Mouse (Mus musculus): ENCODE measurements at regions not wholly inside any gene's neighbourhood (a gene's known extent, or its start where the extent isn't known, plus 50 kb on each side); places are given as distances from the start of the nearest gene placed in this dataset.
A peak's percentile ranks its signal among the peaks of the same experiment; 100 is the strongest.
"Not testable (repeated sequence)": the region's sequence is repeated elsewhere in the genome, so short reads cannot be mapped to it uniquely, and the experiment has no call there.

DNA sequence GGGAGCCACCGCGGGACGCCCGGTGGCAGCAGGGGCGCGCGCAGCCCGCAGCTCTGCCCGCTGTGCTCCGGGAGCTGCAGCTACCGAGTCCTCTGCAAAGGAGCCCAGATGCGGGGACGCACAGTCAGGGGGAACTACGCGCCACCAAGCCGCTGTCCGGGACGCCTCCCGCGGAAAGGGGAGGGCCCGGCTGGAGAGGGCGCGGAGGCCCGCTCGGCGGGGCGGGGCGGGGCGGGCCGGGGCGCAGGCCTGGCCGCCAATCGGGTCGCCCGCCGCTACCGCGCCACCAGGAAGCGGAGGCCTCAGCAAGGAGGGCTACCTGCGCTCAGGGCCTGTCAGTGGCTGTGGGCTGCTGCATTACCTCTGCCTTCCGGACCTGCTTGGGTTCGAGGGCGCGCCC lies 128.1 kb downstream of the 9030624G23Rik start:
- not testable (repeated sequence) for H3K9ac ChIP-seq; H3K27me3 ChIP-seq; ATAC-seq (replicated peaks; ENCODE audit: insufficient number of reproducible peaks, insufficient read depth, low FRiP score, low read depth); H3K36me3 ChIP-seq; H3K9me3 ChIP-seq (replicated peaks); H3K27ac ChIP-seq; H3K4me1 ChIP-seq (replicated peaks)
- Histone ChIP-seq H3K4me3 (peak overlapping the region; percentile 36), H3K4me2 (peak overlapping the region; percentile 48; the same call in 1 of the 2 replicates)
- no CpG with 5 or more reads among the region's 44 CpGs for WGBS
